Mouse (Mus musculus) hindbrain, embryonic 15.5 days (tissue): ENCODE measurements at regions not wholly inside any gene's neighbourhood (a gene's known extent, or its start where the extent isn't known, plus 50 kb on each side); places are given as distances from the start of the nearest gene placed in this dataset.
"Not testable (repeated sequence)": the region's sequence is repeated elsewhere in the genome, so short reads cannot be mapped to it uniquely, and the experiment has no call there.

ENCODE experiments used
- ATAC-seq: fragments of 200-750 bp; cut with Nextera tagmentation; 2 replicates; pipeline ENCODE4 v1.8.0; 2017; ENCODE audit warnings: low read depth, moderate number of reproducible peaks, moderate TSS enrichment; ENCODE audit not compliant: low FRiP score
- H3K27ac ChIP-seq: fragments of 300-500 bp; sonication (generic); replicated peaks from 2 replicates; pipeline ENCODE4 v1.5.1; 2015; ENCODE audit warnings: mild to moderate bottlenecking, inconsistent platforms
- H3K27me3 ChIP-seq: fragments of 300-500 bp; sonication (generic); 2 replicates; pipeline ENCODE4 v1.6.1; 2015; ENCODE audit warnings: control low read depth, inconsistent platforms
- H3K36me3 ChIP-seq: fragments of 300-500 bp; sonication (generic); 2 replicates; pipeline ENCODE4 v1.6.1; 2015; ENCODE audit warnings: control low read depth, inconsistent platforms
- H3K4me1 ChIP-seq: fragments of 300-500 bp; sonication (generic); replicated peaks from 2 replicates; pipeline ENCODE4 v1.6.1; 2015; ENCODE audit warnings: control low read depth, inconsistent platforms
- H3K4me2 ChIP-seq: fragments of 300-500 bp; sonication (generic); 2 replicates; pipeline ENCODE4 v1.6.1; 2015; ENCODE audit warnings: moderate library complexity, mild to moderate bottlenecking, inconsistent platforms
- H3K4me3 ChIP-seq: fragments of 300-500 bp; sonication (generic); 2 replicates; pipeline ENCODE4 v1.5.1; 2015; ENCODE audit warnings: mild to moderate bottlenecking, inconsistent platforms
- H3K9ac ChIP-seq: fragments of 300-500 bp; sonication (generic); 2 replicates; pipeline ENCODE4 v1.6.1; 2015; ENCODE audit warnings: inconsistent platforms
- H3K9me3 ChIP-seq: fragments of 300-500 bp; sonication (generic); 2 replicates; pipeline ENCODE4 v1.6.1; 2016; ENCODE audit warnings: control low read depth, inconsistent platforms
- WGBS: fragments of 180-500 bp; shearing (Covaris S2); methylation state at CpG from one replicate; pipeline ENCODE4 v1.1.7; 2015; 5-methylcytosine and 5-hydroxymethylcytosine counted together

GRCm38 (mm10) chr4:131450296-131450695, 387.8 kb downstream of the Ptpru start:
- 84% methylated on average over 1 of the region's 1 CpGs for WGBS
- not testable (repeated sequence) for H3K27ac ChIP-seq, H3K9me3 ChIP-seq, H3K36me3 ChIP-seq, H3K4me1 ChIP-seq, H3K9ac ChIP-seq, H3K27me3 ChIP-seq, H3K4me3 ChIP-seq, ATAC-seq, H3K4me2 ChIP-seq

GRCm38 (mm10) chr4:131457551-131457950, 380.5 kb downstream of the Ptpru start:
- H3K27ac ChIP-seq = no peak overlapping the region
- H3K36me3 ChIP-seq = no peaks in the 10 kb centered on the region
- no peaks in the 10 kb centered on the region for H3K9me3 ChIP-seq
- no peaks in the 10 kb centered on the region for H3K27me3 ChIP-seq
- peaks cover 26% of the 10 kb centered on the region for H3K4me1 ChIP-seq
- no peak overlapping the region for H3K4me2 ChIP-seq
- no peak overlapping the region for H3K4me3 ChIP-seq
- ATAC-seq = no peak
- WGBS = 28% methylated on average over 7 of the region's 7 CpGs
- no peak overlapping the region for H3K9ac ChIP-seq

- H3K27me3 ChIP-seq = no peaks in the 10 kb centered on the region
- 81% methylated on average over 5 of the region's 5 CpGs for WGBS
- no peak overlapping the region for H3K4me2 ChIP-seq
- H3K36me3 ChIP-seq = no peaks in the 10 kb centered on the region
- peaks cover 26% of the 10 kb centered on the region for H3K4me1 ChIP-seq
- H3K9me3 ChIP-seq = no peaks in the 10 kb centered on the region
- H3K4me3 ChIP-seq = no peak overlapping the region
- H3K9ac ChIP-seq = no peak overlapping the region
- H3K27ac ChIP-seq = no peak overlapping the region
- ATAC-seq = no peak
Observed at GRCm38 (mm10) chr4:131459746-131460145, 378.3 kb downstream of the Ptpru start.

GRCm38 (mm10) chr4:131461312-131461711, 376.8 kb downstream of the Ptpru start:
- Histone ChIP-seq H3K4me3 (no peak overlapping the region), H3K27me3 (no peaks in the 10 kb centered on the region), H3K4me2 (no peak overlapping the region), H3K36me3 (no peaks in the 10 kb centered on the region), H3K27ac (peak overlapping the region; percentile 59; the same call in 1 of the 2 replicates), H3K9ac (no peak overlapping the region), H3K4me1 (peaks cover 26% of the 10 kb centered on the region), H3K9me3 (no peaks in the 10 kb centered on the region)
- peak; percentile 32; the same call in 1 of the 2 replicates for ATAC-seq
- 36% methylated on average over 4 of the region's 4 CpGs for WGBS

GRCm38 (mm10) chr4:131461728-131462127, 376.4 kb downstream of the Ptpru start:
- Histone ChIP-seq H3K4me1 (peaks cover 26% of the 10 kb centered on the region), H3K9me3 (no peaks in the 10 kb centered on the region), H3K36me3 (no peaks in the 10 kb centered on the region), H3K27me3 (no peaks in the 10 kb centered on the region), H3K4me3 (no peak overlapping the region), H3K9ac (no peak overlapping the region), H3K27ac (peak overlapping the region; percentile 59), H3K4me2 (no peak overlapping the region)
- ATAC-seq = peak; percentile 82
- 31% methylated on average over 7 of the region's 7 CpGs for WGBS

- Histone ChIP-seq H3K4me1 (peaks cover 7% of the 10 kb centered on the region; the same call in 1 of the 2 replicates), H3K9me3 (no peaks in the 10 kb centered on the region), H3K36me3 (no peaks in the 10 kb centered on the region), H3K4me3 (no peak overlapping the region), H3K27ac (no peak overlapping the region), H3K4me2 (no peak overlapping the region), H3K9ac (no peak overlapping the region), H3K27me3 (no peaks in the 10 kb centered on the region)
- no peak for ATAC-seq
- 39% methylated on average over 6 of the region's 6 CpGs for WGBS
Observed at GRCm38 (mm10) chr4:131475023-131475422, 363.1 kb downstream of the Ptpru start.

- H3K9me3 ChIP-seq = no peaks in the 10 kb centered on the region
- H3K36me3 ChIP-seq = no peaks in the 10 kb centered on the region
- 64% methylated on average over 9 of the region's 9 CpGs for WGBS
- H3K27me3 ChIP-seq = no peaks in the 10 kb centered on the region
- H3K4me3 ChIP-seq = no peak overlapping the region
- H3K9ac ChIP-seq = no peak overlapping the region
- H3K4me1 ChIP-seq = peaks cover 19% of the 10 kb centered on the region
- H3K4me2 ChIP-seq = no peak overlapping the region
- no peak overlapping the region for H3K27ac ChIP-seq
- ATAC-seq = no peak
Observed at GRCm38 (mm10) chr4:131478923-131479322, 359.2 kb downstream of the Ptpru start.

GRCm38 (mm10) chr4:131483958-131484605, 354.0 kb downstream of the Ptpru start:
- Histone ChIP-seq H3K4me3 (no peak overlapping the region), H3K9ac (no peak overlapping the region), H3K27me3 (no peaks in the 10 kb centered on the region), H3K27ac (peak overlapping the region; percentile 46), H3K4me2 (no peak overlapping the region), H3K36me3 (no peaks in the 10 kb centered on the region), H3K4me1 (peaks cover 57% of the 10 kb centered on the region), H3K9me3 (no peaks in the 10 kb centered on the region)
- no peak for ATAC-seq
- WGBS = 34% methylated on average over 15 of the region's 15 CpGs

- H3K4me1 ChIP-seq = peaks cover 57% of the 10 kb centered on the region
- H3K9ac ChIP-seq = no peak overlapping the region
- peak overlapping the region; percentile 46 for H3K27ac ChIP-seq
- H3K4me2 ChIP-seq = no peak overlapping the region
- H3K36me3 ChIP-seq = no peaks in the 10 kb centered on the region
- no peaks in the 10 kb centered on the region for H3K9me3 ChIP-seq
- 27% methylated on average over 14 of the region's 14 CpGs for WGBS
- no peak for ATAC-seq
- H3K27me3 ChIP-seq = no peaks in the 10 kb centered on the region
- H3K4me3 ChIP-seq = no peak overlapping the region
Observed at GRCm38 (mm10) chr4:131484607-131485111, 353.4 kb downstream of the Ptpru start.

- H3K36me3 ChIP-seq = no peaks in the 10 kb centered on the region
- no peak overlapping the region for H3K4me2 ChIP-seq
- no peak overlapping the region for H3K9ac ChIP-seq
- no peaks in the 10 kb centered on the region for H3K9me3 ChIP-seq
- no peak for ATAC-seq
- H3K4me3 ChIP-seq = no peak overlapping the region
- WGBS = 58% methylated on average over 13 of the region's 13 CpGs
- no peaks in the 10 kb centered on the region for H3K27me3 ChIP-seq
- H3K27ac ChIP-seq = peak overlapping the region; percentile 46
- peaks cover 57% of the 10 kb centered on the region for H3K4me1 ChIP-seq
Observed at GRCm38 (mm10) chr4:131485126-131485825, 352.8 kb downstream of the Ptpru start.

- Histone ChIP-seq H3K27me3 (no peaks in the 10 kb centered on the region), H3K9ac (no peak overlapping the region), H3K9me3 (no peaks in the 10 kb centered on the region), H3K36me3 (no peaks in the 10 kb centered on the region), H3K4me2 (no peak overlapping the region), H3K4me1 (peaks cover 58% of the 10 kb centered on the region), H3K27ac (no peak overlapping the region), H3K4me3 (no peak overlapping the region)
- peak; percentile 19 for ATAC-seq
- 8% methylated on average over 4 of the region's 4 CpGs for WGBS
Observed at GRCm38 (mm10) chr4:131486821-131487220, 351.3 kb downstream of the Ptpru start.

GRCm38 (mm10) chr4:131488246-131488645, 349.8 kb downstream of the Ptpru start:
- no peak overlapping the region for H3K4me3 ChIP-seq
- no peaks in the 10 kb centered on the region for H3K27me3 ChIP-seq
- H3K9me3 ChIP-seq = no peaks in the 10 kb centered on the region
- no peak for ATAC-seq
- H3K9ac ChIP-seq = no peak overlapping the region
- H3K4me2 ChIP-seq = no peak overlapping the region
- H3K36me3 ChIP-seq = no peaks in the 10 kb centered on the region
- peaks cover 66% of the 10 kb centered on the region for H3K4me1 ChIP-seq
- 50% methylated on average over 6 of the region's 6 CpGs for WGBS
- H3K27ac ChIP-seq = no peak overlapping the region
